Mouse (Mus musculus) ovary, adult 18-20 months (tissue): Measurements from ENCODE around the gene Cd4.
"Not testable (repeated sequence)": the region's sequence is repeated elsewhere in the genome, so short reads cannot be mapped to it uniquely, and the experiment has no call there.

ENCODE experiments used
- DNase-seq: peaks from one replicate; pipeline ENCODE4 v3.0.0; 2022; ENCODE audit warnings: low spot score, mixed read lengths

Cd4 gene

DNA sequence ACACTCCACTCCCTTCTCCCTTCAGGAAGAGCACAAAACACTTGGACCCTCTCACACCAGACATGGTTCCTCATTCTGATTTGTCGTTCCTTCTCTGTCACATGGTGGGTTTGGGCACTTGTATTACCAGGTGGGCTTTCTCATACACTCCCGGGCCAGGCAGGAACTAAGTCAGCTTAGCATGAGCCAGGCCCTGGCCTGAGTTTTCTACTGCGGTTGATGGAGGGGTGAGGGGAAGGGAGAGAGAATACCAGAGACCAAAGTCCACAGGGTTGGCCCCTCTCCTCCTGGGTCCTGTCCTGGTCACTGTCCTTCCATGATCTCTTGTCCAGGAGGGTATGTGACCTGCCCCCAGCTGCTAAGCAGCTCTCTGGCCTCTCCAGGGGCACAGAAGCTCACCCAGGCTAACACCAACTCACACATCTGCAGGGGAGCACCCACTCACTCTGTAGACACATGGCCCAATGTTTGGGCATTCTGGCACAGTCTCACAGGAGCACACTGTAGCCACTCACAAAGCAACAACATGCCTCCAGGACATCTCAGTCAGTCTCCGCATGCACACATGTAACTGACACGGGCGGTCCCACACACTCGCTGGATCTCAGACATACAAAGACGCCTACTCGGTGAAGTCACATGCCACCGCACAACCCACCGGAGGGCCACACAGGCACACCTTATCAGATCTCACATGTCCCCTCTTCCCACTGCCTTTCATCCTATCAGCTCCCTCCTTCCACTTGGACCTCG lies 28.1 kb upstream of the Cd4 start:
- DNase-seq, result no peak

DNA sequence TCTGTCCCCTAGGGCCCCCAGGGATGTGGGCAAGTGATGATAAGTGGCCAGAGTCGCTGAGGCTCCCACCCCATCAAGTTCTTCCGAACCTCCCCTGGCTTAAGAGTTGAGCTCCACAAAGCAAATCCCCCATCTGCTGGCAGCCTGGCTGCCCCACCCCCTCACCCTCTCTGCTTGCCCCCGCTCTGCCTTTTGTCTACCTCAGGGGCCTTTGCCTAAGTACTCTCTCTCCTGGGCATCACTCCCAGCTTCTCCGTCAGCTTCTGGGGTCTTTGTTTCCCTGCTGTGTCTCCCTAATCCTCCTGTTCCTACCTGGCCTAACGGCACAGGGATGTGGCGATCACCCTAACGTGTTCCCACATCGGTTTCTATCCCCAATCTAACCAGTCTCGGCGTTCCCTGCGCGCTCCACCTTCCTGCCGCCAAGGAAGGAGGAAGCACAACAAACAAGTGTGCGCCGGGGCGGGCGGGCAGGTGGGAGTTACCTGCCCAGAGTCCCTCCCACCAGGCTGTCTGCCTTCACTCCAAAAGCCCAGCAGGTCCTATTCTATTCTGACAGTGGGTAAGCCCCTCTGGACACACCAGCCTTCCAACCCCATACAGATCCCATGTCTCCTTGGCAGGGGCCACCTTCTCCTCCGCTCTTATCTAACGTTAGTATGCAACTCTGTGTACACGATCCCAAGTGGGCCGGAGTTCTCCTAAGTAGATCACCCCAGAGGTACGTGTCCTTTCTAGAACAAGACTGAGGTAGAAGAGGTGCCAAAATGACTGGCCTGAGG lies 27.3 kb upstream of the Cd4 start:
- DNase-seq, result no peak

DNA sequence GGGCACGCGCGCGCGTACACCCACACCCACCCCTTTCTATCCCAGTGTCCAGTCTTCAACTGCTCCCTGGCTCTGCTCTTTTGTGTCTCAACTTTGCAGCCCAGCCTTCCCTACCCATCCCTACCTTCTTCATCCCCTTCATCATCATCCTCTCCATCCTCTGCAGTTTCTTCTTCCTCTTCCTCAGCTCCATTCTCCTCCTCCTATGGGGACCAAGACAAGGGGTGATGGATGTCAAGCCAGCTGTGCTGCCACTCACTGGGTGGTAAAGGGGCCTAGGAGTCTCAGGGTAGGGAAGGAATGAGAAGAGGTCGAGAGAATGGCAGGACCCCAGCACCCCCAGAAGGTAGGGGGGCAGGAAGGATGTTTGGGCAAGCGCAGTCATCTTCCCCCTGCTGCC lies 26.5 kb upstream of the Cd4 start:
- DNase-seq, result no peak

DNA sequence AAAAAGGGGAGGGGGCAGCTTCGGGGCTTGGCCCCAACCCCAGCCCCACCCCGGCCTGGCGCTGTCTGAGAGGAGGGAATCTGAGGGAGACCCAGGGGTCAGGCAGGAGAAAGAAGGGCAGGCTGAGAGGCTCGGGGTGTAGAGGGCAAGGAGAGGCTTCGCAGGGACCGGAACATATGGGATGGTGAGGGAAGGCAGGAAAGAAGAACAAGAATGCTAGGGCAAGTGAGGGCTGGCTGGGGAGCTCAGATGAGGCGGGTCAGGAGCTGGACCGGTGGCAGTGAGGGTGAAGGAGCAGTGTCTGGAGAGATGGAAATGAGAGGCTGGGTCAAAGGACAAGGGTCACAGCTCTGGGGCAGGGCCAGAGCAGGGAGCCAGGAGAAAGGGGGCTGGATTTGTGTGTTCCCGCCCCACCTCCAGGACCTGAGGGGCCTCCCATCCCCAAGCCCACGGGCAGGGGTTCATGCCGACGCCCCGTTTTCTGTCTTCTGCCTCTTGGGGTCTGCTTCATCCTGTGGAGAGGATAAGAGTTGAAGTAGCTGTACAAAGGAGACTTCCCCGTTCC lies 25.8 kb upstream of the Cd4 start:
- no peak for DNase-seq

DNA sequence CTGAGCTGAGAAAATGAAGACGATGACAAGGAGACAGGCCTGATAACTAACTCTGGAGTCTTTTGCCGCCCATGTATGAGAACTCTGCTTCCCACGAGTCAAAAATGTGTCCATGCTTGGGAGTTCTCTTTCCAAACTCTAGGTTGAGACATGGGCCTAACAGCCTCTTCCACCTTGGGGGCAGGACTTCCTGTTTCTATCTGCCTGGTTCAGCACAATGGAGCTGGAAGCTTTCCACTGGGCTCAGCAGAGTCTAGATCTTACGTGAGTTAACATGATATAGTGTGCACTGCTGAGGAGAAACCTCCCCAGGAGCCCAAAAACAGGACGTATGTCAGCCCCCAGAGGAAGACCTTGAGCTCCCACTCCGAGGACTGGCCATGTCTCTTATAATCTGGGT lies 25.2 kb upstream of the Cd4 start:
- DNase-seq, result no peak

DNA sequence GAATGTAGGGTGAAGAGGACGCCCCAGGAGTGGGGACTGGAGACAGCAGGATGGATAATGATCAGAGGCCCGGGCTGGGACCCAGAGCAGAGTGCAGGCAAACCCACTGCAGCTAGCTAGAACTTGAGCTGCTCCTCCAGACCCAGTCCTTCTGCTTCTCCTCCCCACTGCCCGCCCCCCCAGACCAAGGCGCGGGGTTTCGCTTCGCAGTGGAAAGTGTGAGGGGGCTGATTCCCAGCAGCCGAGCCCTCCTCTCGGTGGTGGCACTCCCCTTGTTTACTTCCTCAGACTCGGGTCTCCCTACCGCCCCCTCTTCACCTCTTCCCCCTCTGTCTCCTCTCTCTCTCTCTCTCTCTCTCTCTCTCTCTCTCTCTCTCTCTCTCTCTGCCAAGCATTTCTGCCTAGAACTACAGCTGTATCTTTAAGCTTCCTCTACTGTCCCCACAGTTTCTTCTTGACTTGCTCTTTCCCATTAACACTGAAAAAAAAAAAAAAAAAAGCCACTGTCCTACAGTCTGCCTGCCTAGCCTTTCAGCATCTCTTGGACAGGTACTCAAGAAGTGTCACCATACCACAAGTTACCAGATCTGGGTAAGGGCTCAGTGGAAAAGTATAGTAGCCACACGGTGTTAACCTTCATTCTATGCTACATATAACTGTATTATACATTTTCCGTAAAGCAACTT lies 23.7 kb upstream of the Cd4 start, which contains the start of gene Lag3:
Gene Lag3 (minus strand): TSS at position 173 of the 686 bp plus-strand sequence.
- no peak for DNase-seq

DNA sequence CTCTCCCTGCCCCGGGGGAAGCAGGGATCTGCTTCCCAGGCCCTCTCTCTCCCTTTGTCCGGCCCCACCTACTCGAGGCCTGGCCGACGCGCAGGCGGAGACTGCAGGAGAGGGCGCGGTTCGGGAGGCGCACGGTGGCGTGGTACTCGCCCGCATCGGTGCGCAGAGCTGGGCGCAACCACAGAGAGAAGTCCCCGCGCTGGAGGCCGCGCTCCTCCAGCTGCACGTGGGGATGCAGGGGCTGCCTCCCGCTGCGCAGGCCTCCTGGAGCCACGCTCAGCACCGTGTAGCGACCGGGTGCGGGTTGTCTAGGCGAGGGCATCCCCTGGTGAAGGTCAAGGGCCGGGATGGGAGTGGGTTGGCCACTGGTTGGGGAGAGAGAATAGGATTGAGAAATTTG lies 22.0 kb upstream of the Cd4 start:
- DNase-seq, result no peak

DNA sequence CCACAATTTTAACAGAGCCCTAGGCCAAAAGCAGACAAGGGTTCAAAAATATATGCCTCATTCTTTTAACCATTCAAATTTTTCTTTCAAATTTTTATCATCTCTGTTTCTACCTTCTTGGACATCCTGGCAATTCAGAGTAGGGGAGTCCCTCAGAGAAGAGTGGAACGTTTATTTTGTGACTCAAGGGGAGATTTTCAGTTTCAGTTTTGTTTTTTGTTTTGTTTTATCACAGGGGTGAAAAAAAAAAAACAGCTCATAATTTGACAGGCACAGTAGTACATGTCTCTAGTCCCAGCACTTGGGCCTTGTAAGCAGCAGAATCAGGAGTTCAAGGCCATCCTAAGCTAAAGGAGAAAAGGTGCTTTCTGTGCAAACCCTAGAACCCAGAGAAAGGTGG lies 19.7 kb upstream of the Cd4 start:
- no peak for DNase-seq

DNA sequence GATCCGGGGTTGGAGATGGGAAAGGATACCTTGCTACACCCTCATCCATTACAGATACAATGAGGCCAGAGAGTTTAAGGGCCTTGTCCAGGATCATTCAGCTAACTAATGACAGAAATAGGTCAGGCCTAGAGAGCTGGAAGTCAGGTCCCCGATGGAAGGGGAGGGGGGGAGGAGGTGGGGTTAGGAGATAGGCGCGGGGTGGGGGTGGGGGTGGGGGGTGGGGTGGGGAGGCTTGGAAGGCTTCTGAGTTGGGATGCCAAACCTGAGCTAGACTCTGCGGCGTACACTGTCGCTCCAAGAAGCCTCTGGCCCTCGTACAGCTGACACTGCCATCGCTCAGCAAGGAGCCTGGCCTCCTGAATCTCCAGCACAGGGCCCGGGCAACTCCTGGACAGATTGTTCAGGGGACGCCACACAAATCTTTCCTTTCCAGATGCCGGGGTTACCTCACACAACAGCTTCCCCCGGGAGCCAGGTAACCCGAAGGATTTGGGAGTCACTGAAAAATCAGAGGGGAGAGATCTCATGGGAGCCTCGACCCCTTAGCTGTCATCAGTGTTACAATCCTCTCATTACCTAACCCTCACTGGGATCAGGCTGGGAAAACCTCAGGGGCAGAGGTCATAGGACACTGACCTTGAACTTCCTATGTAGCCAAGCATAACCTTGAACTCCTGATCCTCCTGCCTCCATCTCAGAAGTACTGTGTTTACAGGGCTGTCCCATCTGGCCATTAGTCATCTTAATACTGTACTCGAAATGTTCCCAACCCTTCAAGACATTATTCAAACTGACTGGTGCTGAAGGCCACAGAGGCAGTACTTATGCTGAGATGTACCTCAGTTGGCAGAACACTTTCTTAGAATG lies 17.2 kb upstream of the Cd4 start:
- no peak for DNase-seq

DNA sequence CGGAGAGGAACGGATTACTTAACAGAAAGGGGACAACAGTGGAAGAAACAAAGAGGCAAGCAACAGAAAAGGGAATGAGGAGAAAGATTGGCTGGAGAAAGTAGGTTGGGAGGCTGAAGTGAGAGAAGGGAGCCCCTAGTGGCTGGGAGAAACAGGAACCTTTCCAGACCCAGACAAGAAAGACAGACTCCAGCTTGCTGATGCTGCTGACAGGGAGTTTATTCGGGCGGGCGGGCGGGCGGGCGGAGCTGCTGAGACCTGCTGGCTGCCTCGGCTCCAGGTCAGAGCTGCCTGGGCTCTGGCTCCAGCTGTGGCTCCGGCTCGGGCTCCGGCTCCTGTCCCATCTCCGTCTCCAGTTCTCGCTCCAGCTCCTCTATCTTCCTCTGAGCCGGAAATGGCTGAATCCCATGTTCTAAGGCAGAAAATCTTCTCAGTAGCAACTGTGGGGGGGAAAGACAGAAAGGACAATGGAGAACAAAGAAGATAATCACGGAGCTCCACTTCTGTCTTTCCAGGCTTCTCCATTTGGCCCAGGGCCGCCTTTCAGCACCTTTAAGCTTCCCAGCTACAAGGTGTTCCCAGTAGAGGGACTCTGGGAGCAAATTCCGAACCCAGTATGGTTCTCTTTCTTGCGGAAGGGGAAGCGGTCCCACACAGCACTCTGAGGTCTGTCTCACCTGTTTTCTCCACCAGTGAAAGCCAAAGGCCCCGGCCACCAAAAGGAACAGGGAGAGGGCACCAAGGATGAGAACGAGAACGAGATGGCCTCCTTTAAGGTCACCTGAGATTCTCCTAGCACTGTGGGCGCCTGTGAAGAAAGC lies 16.4 kb upstream of the Cd4 start:
- DNase-seq, result peak; percentile 66

DNA sequence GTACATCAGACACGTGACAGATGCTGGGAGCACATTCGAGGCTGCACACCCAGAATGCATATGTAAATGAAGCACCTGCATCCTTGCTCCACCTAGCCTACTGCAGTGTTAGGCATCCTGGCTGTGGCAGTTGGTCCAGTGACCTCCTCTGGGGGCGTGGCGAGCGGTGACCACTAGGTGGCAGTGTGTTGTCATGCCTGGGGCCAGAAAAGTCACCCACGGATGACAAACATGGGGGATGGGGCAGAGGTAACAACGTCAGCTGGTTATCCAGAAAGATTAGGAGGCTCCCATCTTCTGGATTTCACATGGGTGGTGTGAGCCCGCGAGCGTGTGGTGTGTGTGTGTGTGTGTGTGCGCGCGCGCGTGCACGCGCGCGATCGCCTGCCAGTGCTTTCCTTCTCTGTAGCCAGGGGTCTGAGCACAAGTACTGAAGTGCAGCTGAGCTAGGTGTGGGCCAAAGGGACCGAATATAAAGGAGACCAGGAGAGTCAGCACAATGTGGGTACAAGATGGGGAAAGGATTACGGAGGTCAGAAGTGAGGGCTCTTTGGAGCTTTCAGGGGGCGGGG lies 15.6 kb upstream of the Cd4 start:
- DNase-seq, result peak; percentile 85

DNA sequence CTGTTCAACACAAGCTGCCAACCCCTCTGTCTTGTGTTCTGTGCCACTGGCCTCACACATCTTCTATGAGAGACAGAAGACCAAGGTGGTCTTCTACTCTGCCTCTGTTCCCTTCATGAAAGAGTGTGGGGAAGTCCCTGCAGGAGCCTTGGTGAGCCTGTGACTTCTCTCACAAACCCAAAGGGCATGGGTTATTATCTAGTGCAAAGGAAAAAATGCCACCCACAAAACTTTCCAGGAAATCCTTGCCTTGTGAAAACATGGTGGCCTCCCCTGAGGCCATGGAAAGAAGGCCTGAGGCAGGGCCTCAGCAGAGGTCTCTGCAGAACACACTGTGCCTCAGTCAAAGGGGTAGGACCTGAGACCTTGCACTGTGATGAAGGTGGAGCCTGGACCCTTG lies 13.8 kb upstream of the Cd4 start:
- DNase-seq, result no peak

DNA sequence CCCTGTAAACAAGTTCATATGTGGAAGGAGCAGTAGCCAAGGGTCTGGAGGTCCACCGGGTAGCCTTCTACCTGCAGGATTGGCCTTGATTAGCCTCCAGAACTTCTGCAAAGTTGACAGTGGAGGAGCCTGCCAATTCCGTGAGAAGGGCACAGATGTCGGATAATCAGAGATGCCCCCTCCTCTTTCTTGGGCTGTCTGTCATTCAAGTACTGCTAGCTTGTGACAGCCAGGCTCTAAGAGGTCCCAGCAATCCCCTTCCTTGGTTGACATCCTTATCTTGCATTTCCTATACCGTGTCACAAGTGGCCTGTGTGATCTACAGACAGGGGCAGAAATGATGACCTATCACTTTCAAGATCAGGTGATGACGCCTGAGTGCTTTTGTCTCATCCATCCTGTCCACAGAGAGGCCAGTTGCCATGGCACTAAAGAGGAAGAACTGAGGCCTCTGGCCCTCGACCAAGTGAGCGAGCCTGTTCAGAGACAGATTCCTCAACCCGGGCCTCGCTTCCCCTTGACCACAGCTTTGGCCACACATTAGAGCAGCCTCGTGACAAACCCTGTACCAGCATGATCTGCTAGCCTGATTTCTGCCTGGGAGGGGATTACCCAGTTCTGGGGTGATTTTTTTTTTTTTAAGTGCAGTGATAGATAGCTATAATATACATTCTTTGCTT lies 12.9 kb upstream of the Cd4 start:
- DNase-seq, result no peak

DNA sequence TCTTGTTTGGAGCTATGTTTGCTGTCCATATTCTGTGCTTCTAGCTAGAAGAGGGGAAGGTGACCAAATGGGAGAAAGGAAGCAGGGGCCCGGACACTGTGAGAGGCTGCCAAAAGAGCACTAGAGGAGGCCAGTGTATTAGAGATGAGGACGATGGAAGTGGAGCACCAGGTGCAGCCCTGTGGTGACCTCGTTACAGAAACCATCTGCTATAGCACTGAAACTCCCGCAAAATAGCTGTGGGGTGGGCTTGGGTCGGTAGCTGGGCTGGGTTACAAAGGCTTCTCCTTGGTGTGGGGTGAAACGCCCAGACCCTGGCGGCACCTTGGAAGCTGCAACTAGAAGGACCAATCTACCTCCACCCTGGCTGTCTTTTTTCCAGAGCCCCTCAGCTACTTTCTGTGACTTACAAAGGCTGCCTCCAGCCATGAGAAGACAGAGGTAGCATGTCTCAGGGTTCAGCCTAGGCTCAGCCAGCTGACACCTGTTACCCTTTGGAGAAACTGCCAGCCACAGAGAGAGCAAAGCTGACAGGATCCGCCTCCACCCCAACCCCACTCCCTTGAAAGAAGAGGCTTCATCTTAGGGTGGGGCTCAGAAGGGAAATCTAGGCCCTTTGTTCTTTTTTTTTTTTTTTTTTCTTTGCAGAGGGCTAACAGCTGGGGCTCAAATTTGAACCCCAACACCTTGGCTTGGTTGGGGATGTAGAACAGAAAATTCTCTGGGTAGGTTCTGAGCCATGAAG lies 12.2 kb upstream of the Cd4 start:
- no peak for DNase-seq

DNA sequence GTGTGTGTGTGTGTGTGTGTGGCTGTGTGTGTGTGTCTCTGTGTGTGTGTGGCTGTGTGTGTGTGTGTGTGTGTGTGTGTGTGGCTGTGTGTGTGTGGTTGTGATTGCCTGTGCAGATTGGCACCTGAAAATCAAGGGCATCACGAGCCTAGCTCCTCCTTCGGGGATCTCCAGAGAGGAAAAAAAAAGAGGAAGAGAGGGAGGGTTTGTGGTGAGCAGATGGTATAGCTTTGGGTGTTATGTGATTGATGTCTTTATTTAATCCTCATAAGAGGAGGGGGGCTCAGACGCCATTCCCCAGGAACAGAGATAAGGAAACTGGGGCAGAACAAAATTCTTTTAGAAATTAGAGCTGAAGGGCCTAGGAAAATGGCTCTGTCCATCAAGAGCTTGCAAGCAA lies 10.3 kb upstream of the Cd4 start:
- DNase-seq, result no peak

DNA sequence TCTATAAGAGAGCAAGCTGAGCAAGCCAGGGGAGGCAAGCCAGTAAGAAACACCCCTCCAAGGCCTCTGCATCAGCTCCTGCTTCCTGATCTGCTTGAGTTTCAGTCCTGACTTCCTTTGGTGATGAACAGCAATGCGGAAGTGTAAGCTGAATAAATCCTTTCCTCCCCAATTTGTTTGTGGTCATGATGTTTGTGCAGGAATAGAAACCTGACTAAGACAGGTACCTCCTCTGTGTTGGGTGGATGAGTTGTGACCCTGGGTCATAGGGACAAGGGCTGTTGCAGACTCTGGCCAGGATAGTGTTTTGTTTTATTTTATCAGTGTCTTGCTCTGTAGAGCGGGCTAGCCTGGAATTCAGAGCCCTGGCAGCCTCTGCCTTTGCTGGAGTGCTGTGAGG lies 6.1 kb upstream of the Cd4 start:
- not testable (repeated sequence) for DNase-seq

DNA sequence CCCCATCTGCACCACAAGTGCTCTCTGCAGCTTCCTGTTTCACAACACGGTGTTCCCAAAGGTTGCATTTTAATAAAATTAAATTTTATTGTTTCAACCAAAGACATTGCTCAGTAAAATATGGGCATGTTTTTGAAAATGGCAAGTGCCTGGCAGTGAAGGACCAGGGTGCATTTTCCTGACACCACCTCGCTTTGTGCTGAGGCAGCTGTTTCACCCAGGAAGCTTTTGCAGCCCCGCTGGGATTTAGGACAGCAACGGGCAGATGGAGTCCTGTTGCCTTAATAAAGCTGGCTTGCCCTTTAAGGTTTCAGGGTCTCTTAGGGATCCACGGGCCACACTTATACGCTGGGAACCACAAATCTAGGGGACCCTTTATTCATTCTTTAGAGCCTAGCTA lies 3.0 kb upstream of the Cd4 start:
- DNase-seq, result no peak

DNA sequence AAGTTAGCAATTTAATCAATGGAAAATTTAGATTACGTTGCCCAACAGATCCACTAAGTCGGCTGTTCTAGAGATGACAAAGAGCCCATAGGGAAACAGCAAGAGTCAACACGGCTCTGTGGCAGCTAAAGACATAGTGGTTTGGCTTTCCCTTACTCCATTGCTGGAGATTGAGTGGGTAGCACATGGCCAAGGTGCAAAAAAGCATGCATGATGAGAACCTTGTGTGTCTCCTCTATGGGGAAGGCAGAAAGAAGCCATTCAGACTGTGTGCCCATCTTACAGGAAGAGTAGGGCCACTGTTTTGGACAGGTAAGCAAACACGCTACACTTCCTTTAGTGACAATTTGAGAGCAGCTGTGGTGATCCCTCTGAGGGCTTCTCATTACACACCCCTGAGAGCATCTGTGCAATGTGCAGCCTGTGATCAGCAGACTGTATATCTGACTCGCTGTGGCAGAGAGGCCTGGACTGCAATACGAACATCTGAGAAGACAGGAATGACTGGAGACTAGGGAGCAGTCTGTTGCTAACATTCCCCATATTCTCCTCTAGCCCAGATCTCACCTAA lies 619 bp upstream of the Cd4 start:
- DNase-seq, result no peak

DNA sequence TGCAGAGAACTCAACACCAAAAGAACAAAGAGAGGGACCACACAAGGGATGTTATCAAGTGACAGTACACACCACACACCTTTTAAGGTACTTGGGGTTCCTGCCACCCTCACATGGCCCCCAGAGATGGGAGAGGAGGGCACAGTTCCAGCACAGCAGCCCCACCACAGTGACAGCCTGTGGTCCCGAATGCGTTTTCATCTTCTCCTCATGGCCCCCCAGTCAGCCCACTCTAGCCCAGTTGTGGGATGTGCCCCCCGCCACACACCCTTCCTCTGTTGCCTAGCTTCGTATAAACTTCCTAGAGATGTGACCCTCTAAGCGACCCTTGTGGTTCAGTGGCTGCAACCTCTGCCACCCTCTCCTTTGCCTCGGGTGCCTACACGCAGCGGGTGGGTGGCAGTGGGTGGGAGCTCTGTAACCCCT lies 2.1 kb downstream of the Cd4 start:
- DNase-seq, result no peak
